Mouse (Mus musculus): ENCODE measurements around the gene Rpl37. TPM values are rescaled to one million over a fixed set of nuclear protein-coding genes. Genes with fewer than 3 reads are reported as not detected.
"Not testable (repeated sequence)": the region's sequence is repeated elsewhere in the genome, so short reads cannot be mapped to it uniquely, and the experiment has no call there.

Rpl37 gene
- total RNA-seq, 2 experiments from 2014 or later, result 252 to 283 TPM

- intact Hi-C loops (cut with DNase I), result no loop called here
These were observed 11.0 kb downstream of the Rpl37 start for GRCm38 (mm10) chr15:5127487-5127886.

GRCm38 (mm10) chr15:5128176-5128940, 11.9 kb downstream of the Rpl37 start:
- H3K27ac ChIP-seq, result no peak overlapping the region
- no peak for DNase-seq (ENCODE audit: extremely low spot score in 1 of 2, low spot score in 2 of 2)
- H3K4me3 ChIP-seq, result no peak overlapping the region
- intact Hi-C loops (cut with DNase I), result no loop called here
- TF ChIP-seq CTCF (IDR thresholded peaks at IDR 0.05), result no peak

More at GRCm38 (mm10) chr15:5127487-5127886, 11.0 kb downstream of the Rpl37 start:
- no peak for DNase-seq (ENCODE audit: extremely low spot score in 1 of 2, low spot score in 2 of 2)
- no peak overlapping the region for H3K27ac ChIP-seq
- TF ChIP-seq CTCF (IDR thresholded peaks at IDR 0.05), result no peak
- H3K4me3 ChIP-seq, result no peak overlapping the region

GRCm38 (mm10) chr15:5129111-5129805, 12.8 kb downstream of the Rpl37 start:
- no peak overlapping the region for H3K4me3 ChIP-seq
- intact Hi-C loops (cut with DNase I), result no loop called here
- no peak for DNase-seq (ENCODE audit: extremely low spot score in 1 of 2, low spot score in 2 of 2)
- H3K27ac ChIP-seq, result no peak overlapping the region
- no peak for TF ChIP-seq CTCF (IDR thresholded peaks at IDR 0.05)

- H3K27ac ChIP-seq; intact Hi-C loops (cut with DNase I); DNase-seq (ENCODE audit: extremely low spot score in 1 of 2, low spot score in 2 of 2); H3K4me3 ChIP-seq: not testable (repeated sequence)
These were observed 14.6 kb downstream of the Rpl37 start for GRCm38 (mm10) chr15:5130887-5131668.

- intact Hi-C loops (cut with DNase I), result no loop called here
- Histone ChIP-seq H3K27ac (no peak overlapping the region), H3K4me3 (no peak overlapping the region)
- TF ChIP-seq CTCF (IDR thresholded peaks at IDR 0.05), result no peak
- DNase-seq (ENCODE audit: extremely low spot score in 1 of 2, low spot score in 2 of 2), result no peak
These were observed 16.9 kb downstream of the Rpl37 start for GRCm38 (mm10) chr15:5133301-5133700.

- Histone ChIP-seq H3K4me3 (no peak overlapping the region), H3K27ac (no peak overlapping the region)
- no peak for TF ChIP-seq CTCF (IDR thresholded peaks at IDR 0.05)
- intact Hi-C loops (cut with DNase I), result no loop called here
- DNase-seq (ENCODE audit: extremely low spot score in 1 of 2, low spot score in 2 of 2), result no peak
These were observed 17.7 kb downstream of the Rpl37 start for GRCm38 (mm10) chr15:5134179-5134578.

- Histone ChIP-seq H3K4me3 (no peak overlapping the region), H3K27ac (no peak overlapping the region)
- no peak for TF ChIP-seq CTCF (IDR thresholded peaks at IDR 0.05)
- DNase-seq (ENCODE audit: extremely low spot score in 1 of 2, low spot score in 2 of 2), result no peak
- intact Hi-C loops (cut with DNase I), result no loop called here
These were observed 18.6 kb downstream of the Rpl37 start for GRCm38 (mm10) chr15:5134945-5135483.

- Histone ChIP-seq H3K4me3 (no peak overlapping the region), H3K27ac (no peak overlapping the region)
- intact Hi-C loops (cut with DNase I), result no loop called here
- TF ChIP-seq CTCF (IDR thresholded peaks at IDR 0.05), result no peak
- DNase-seq (ENCODE audit: extremely low spot score in 1 of 2, low spot score in 2 of 2), result no peak
These were observed 21.8 kb downstream of the Rpl37 start for GRCm38 (mm10) chr15:5138021-5138856.

- intact Hi-C loops (cut with DNase I), result no loop called here
- no peak for DNase-seq (ENCODE audit: extremely low spot score in 1 of 2, low spot score in 2 of 2)
- TF ChIP-seq CTCF (IDR thresholded peaks at IDR 0.05), result no peak
- Histone ChIP-seq H3K4me3 (no peak overlapping the region), H3K27ac (no peak overlapping the region)
These were observed 22.9 kb downstream of the Rpl37 start for GRCm38 (mm10) chr15:5139366-5139765.

GRCm38 (mm10) chr15:5139863-5140262, 23.4 kb downstream of the Rpl37 start:
- intact Hi-C loops (cut with DNase I), result no loop called here
- DNase-seq (ENCODE audit: extremely low spot score in 1 of 2, low spot score in 2 of 2), result no peak
- Histone ChIP-seq H3K4me3 (no peak overlapping the region), H3K27ac (no peak overlapping the region)
- no peak for TF ChIP-seq CTCF (IDR thresholded peaks at IDR 0.05)

- Histone ChIP-seq H3K4me3 (no peak overlapping the region), H3K27ac (no peak overlapping the region)
- DNase-seq (ENCODE audit: extremely low spot score in 1 of 2, low spot score in 2 of 2), result no peak
- TF ChIP-seq CTCF (IDR thresholded peaks at IDR 0.05), result no peak
- intact Hi-C loops (cut with DNase I), result no loop called here
These were observed 23.9 kb downstream of the Rpl37 start for GRCm38 (mm10) chr15:5140357-5140756.
